Mouse (Mus musculus) layer of hippocampus, adult 9-10 months (tissue): ENCODE data around the gene Adgrb3.
"Not testable (repeated sequence)": the region's sequence is repeated elsewhere in the genome, so short reads cannot be mapped to it uniquely, and the experiment has no call there.

Experiments
- DNase-seq: peaks from one replicate; pipeline ENCODE4 v3.0.0; 2022; ENCODE audit warnings: low spot score

Adgrb3 gene

DNA sequence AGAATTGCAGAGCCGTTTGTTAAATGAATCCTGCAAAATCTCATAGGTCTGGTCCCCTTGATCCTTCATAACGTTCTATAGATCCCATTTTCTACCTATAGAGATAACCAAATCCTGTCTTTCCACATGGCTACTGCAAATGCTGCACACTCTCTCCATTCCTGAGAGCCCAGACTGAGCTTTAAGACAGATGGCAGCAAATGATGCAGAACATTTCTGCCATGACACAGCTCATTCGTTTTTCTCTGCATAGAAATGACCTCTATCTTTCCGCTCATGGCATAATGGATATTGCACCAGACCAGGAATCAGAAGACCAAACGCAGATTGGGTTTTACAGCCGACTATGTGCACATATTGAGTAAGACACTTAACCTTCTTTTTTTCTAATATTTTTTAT is 84.8 kb downstream of the Adgrb3 start:
- DNase-seq, result no peak

DNA sequence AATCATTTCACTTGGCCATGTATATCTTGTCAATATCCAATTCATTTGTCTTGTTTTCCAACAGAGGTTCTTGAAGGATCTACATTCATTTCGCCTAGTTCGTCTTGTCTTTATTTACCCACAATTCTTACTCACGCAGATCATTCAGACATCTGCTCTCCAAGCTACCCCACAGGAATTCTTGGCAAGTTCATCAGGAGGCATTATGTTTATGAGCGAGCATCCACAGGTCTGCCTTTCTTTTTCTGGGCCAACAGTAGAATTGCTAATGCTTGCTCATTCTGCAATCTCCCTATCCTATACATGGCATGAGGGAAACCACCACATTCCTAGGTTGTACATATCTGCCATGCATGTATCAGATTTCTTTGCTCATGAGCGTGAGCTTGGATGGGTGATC is 99.7 kb downstream of the Adgrb3 start:
- no peak for DNase-seq

DNA sequence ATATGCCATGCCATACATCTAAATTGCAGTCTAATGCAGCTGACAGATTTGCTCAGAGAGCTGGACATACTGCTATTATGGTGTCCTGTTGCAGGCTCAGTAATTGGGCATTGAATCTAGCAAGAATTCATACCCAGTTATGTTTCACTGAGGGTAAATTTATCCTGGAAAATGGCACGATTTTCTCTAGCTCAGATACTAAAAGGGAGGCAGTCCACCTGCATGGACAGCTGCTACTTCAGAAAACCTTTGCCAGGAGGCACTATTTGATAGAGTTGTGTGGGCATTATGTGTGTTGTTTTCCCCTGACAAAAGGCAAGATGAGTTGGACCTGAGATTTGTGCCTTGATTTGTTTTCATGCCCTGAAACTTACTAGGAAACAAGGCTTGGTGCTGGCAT is 118.0 kb downstream of the Adgrb3 start:
- DNase-seq, result no peak

DNA sequence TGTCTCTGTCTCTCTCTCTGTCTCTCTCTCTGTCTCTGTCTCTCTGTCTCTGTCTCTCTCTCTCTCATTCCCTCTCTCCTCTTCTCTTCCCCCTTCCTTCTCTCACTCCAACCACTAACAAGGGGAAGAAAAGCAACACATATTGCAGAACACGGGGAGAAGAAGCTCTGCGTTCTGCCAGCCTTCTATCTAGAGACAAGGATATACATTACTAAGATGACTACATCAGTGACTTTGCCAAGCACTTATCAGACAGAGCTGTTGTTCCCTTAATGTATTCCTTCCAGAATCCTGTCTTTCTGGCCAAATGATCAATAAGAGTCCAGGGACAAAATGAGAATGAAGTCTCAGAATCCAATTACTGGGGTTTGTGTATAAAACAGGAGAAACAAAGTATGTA is 123.2 kb downstream of the Adgrb3 start:
- no peak for DNase-seq

DNA sequence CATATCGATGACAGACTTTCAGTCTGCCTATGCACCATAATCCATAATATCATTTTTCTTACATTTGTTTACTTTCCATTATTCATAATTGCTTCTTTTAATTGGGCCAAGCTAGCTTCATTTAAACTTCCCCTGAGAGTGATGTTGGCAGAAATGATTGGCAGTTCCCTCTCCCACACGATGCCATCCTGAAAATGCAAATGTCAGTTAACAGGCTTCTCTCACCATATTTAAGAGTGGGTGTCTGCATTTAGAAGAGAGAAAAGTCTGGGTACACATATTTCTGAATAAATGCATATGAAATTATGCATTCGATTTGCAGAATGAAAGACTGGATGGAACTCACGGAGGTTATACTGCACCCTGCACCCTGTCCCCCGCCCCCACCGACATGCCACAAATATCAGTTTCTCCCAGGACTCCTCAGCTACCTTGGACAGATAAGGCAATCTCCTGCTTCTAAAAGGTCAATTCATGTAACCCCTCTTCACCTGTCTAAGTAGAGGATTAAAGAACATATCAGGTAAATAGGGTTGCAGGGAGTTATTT is 130.7 kb downstream of the Adgrb3 start:
- DNase-seq, result no peak

DNA sequence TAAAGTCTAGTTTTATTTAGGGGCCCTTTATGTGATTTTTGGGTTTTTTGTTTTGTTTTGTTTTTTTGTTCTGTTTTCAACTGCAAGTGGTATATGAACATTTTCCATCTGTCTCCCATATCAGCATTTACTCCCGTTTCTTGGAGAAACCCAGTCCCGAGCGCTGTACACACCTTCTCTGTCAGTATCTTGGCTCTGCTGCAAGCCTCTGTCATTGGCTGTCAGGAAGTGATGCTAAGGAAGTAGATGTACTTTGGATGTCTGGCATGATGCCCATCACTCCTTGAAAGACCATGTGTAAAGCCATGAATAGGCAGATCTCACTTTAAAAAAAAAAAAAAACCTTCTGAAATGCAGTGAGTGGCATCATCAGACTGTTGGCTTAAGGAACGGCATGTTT is 132.3 kb downstream of the Adgrb3 start:
- DNase-seq, result no peak

DNA sequence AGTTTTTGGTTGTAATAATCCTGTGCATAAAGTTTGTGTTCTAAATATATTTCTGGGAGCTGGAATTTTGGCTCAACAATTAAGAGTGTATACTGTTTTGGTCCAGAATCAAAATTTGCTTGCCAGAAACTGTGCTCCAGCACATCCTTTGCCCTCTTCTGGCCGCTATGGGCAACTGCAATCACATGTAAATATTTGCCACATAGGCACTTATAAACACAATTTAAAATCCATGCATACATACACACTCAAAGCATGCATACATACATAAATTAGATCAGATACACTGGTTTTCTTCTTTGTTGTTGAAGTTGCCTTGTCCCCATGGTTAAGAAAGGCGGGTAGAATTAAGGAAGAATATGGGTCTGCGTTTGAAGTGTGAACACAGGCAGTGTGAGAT is 132.7 kb downstream of the Adgrb3 start:
- DNase-seq, result no peak

DNA sequence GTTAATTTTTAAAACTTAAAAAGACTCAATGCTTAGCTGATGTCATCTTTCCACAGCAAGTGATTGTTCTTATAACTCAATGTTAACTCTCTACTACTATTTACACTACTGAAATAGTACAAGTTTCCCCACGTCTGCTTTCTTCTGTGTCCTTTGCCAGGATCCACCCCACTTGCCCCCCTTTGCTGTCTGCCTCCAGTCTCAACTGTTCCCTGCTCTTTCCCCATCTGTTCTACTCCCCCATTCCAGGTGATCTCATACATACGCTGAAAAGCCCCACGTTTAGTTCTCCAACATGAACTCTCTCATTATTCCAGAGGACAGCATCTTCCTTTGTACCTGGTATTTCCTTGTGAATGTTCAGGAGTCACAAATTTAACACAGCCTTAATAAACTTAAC is 147.4 kb downstream of the Adgrb3 start:
- no peak for DNase-seq

DNA sequence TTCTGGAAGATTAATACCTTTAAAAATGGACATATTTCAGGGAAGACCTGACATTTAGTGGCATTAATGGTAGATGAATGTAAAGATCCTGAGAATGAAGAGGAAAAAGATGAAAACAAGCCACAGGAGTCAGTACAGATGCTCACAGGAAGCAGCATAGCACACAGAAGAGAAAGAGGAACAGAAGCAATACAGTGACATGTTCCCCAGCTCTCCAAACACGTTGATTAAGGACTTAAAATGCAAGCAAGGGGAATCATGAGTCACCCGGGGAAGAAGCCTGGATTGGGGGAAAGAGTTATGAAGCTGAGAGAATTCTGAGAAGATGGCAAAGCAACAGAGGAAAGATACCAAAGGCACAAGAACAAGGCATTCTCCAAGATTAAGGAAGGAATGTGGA is 149.9 kb downstream of the Adgrb3 start:
- no peak for DNase-seq

DNA sequence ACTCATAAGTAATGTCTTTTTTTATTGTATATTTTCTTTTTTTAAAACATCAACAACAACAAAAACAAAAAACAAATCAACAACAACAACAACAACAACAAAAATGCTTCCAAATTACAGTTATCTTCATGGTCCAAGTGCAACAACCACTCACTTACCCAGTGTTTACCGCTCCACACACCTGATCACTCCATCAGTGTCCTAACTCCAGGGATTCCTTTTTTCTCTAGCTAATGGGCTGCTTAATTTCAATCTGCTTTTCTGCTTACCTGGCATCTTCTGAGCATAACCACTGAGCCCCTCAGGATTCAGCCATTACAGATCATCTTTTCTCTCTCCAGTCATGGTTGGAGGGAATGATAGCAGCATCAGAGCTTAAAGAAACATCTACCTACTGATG is 176.8 kb downstream of the Adgrb3 start:
- no peak for DNase-seq

DNA sequence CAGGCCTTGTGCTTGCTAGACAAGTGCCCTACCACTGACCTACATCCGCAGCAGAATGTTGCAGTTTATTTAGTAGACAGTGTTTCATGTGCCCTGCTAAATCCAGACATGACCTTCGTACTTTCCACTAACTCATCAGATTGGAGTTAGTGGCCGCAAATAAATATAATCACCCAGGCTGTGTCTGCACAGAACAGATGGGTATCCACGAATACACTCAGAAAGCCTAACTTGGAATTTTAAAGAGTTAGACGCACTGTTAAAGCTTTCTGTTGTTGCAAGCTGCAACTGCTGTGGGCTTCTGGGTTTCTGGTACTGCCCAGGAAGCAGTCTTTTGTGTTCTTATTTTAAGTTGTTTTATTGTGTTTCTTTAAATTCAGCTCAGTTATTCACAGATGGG is 185.3 kb downstream of the Adgrb3 start:
- no peak for DNase-seq

DNA sequence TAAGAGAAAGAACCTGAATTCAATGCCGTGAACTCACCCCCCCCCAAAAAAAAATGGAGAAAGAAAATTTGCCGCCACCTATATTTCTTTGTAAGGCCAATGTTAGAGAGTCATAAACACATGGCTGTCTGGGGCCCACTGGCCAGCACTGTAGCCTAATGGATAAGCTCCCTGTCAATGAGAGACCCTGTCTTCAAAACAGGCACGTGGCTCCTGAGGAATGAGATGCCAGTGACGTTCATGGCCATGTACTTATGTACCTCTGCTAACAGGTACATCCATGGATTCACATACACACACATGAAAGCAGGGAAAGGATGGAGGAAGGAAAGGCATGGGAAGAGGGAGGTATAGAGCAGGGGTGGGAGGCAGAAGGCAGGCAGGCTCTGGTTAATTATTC is 208.0 kb downstream of the Adgrb3 start:
- no peak for DNase-seq

DNA sequence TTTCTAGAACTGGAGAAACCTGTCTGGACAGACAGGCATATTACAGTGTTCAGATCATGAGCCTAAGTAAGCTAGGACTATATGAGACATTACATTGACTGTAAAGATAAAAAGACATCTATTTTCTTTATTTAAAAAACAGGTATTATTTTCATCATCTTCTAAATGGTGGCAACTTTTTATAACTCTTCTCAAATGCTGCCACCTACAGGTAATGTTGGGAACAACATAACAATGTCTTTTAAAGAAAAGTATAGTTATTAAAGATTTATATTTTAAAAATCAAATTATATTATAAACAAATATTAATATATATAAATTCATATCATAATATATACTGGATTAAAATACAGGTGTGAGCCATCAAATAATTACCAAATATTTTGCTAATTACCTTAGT is 212.6 kb downstream of the Adgrb3 start:
- DNase-seq, result peak; percentile 15

DNA sequence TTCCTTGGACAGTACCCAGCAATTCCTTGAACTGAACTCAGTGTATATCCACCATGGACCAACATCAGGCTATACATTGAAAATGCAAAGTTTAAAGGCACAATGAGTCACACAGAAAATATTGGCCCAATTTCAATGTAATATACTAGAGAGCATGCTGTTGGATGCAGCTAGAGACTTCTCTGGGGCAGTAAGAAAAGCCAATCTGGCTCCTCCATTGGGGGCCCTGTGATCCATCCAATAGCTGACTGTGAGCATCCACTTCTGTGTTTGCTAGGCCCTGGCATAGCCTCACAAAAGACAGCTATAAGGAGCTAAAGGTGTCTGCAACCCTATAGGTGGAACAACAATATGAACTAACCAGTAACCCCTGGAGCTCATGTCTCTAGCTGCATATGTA is 218.7 kb downstream of the Adgrb3 start:
- DNase-seq, result not testable (repeated sequence)

DNA sequence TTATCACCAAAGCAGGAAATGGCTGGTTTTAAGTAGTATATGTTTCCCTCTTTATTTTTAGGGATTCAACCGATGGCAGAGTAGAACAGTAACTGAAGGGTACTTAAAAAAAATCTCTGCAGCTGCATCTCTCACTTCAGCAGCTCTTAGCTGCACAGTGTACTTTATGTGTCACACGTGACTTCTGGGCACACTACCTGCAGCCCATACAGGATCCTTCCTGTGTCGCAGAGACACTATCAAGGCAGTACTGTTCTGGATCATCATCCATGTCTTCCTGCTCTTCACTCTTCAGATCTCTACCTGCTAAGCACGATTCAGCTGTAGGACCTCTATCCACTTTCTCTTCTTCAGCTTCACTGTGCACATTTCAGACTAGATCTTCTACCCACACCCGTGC is 230.6 kb downstream of the Adgrb3 start:
- no peak for DNase-seq

DNA sequence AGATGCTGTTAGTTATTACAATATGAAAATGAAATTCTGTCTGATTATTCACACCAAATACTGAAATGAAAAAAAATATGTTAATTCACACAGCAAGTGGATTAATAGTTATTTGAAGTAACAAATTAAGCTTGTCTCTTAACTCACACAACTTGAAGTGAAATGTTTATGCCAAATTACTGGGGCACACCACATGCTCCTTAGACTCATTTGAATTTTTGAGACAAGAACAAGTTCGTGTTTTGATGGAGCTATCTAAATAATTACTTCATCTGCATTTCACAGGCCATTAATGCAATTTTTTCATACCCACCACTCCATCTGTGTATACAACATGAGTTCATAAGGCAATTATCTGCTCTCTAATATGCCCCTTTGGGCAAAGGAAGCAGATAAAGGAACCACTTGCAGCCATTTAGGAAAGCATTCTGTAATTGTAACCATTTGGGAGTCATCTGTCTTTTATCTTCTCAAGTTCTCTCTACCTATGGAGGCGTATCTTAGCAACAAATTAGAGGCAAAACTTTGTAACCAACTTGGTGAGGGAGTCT is 240.9 kb downstream of the Adgrb3 start:
- DNase-seq, result no peak

DNA sequence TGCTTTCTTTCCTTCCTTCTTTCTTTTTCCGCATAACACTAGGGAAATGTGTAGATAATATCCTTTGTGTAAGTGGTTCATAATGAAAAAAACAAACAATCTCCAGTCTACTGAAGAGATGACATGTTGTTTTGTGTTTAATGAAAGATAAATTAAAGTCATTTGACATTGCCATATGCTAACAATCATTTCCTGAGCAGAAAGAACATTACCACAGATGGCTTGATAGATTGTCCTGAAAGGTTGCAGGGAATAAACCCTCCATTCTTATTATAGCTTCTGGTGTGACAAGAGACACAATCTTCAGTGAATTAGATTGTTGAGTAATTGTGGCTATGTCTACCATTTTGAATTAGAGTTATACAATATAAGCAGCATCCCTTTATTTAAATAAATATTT is 247.8 kb downstream of the Adgrb3 start:
- DNase-seq, result no peak

DNA sequence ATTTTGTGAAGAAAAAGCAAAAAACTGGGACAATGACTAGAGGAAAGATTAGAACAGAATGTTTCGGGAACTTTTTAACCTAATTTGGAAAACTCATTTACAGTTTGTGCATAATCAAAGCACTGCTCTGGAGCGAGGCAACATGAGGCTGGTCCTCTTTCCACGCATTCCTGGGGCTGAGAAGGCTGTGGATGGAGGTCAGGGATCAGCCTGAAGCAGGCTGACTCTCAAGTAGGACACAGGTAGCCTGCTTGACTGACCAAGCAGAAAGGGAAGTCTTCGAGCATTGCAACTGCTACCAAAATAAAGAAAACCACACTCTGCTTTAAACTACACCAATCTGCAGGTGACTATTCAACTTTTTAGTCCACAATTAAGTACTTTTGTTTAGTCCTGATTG is 251.7 kb downstream of the Adgrb3 start:
- DNase-seq, result no peak

DNA sequence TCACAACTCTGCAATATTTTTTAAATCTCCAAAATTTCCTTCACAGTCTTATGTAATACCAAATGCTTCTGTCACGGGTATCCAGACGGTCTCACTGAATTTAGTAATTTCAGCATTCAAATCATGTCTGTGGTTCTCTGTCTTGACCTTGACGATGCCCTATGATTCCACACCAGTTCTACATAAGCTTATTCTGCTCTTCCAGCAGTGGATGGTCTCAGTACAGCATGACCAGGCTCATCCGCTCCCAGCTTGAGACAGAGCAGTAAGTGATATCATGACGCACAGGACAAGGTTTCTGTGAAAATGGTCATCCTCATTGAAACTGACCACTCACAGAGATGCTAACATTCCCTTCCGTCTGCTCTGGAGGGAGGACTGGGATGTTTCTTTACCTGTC is 252.9 kb downstream of the Adgrb3 start:
- DNase-seq, result no peak

DNA sequence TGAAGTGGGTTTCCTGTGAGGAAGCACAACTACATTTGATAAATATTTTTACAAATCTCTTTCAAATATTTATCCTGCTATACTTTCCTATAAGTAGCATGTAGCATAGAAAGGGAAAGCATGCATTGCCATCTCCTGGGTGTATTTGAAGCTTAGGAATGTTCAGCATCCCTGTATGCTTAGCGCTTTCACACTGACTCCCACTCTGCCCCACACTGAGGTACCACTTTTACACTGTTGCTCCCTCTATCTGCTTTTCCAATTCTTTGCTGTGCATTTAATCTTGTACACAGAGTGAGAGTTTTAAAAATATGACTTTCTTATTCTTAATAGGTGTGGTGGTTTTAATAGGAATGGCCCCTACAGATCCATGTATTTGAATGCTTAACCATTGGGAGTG is 261.4 kb downstream of the Adgrb3 start:
- no peak for DNase-seq

DNA sequence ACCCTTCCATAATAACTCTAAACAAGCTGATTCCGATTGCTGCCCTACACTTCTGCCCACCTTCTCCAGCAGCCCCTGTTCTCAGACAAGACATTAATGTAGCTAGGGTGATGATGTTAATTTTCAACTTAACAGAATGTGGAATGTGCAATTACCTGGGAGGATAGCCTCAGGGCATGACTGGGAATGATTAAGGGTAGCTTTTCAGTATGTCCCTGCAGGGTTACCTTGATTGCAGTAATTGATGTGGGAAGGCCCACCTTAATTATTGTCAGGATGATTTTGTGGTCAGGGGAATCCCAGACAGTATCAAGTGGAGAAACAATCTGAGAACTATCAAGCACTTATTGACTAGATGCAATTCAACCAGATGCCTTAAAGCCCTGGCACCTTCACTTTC is 283.4 kb downstream of the Adgrb3 start:
- DNase-seq, result no peak

DNA sequence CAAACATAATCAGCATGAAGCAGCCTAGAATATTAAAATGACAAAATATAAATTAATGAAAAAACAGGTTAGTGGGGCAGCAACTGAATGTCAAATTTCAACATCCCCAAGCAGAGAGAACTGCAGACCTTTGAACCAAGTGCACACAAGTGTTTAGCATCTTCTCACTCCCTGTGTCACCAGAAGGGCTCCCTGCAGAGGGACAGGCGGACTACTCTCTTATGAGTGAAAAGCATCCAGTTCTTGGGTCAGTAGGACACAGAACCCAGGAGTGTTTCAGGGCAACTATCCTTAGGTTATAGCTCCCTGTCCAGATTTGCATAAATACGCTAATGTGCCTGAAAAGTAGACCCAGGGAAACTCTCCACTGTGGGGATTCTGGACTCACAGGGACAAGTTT is 285.6 kb downstream of the Adgrb3 start:
- DNase-seq, result no peak

DNA sequence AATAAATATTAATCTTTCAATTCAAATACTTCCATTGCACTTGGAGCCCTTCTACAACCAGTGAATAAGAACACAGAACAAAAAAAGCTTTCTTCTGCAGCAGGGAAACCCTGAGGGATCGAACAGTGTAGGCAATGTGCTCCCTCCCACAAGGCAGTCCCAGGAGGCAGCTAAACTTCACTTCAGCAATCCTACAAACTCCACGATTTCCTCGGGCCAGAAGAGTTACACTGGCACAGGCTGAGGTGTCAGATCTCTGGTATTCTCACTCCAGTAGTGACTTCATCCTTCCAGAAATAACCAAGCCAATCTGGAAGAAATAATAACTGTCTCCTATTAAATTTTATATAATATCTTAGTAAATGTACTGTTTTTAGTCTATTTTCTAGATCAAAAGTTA is 286.6 kb downstream of the Adgrb3 start:
- no peak for DNase-seq

DNA sequence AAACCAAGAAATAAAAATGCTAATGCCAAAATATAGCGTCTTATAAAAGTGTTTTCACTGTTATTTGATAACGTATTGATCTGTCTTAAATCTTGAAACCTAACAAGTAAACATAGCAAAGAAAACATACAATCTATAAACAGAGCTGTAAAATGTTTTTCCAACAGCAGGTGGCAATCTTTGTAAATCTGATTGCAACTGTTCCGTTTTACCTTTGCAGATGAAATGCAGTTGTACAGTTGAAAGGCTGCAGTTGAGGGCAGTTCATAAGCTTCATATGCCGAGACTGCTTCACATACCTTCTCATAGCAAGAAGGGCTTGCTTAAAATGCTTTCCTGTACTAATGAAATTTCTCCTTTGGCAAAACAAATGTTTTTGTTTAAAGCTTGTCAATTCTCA is 302.5 kb downstream of the Adgrb3 start:
- no peak for DNase-seq
